Mouse (Mus musculus) right cerebral cortex, postnatal 25 days (tissue): ENCODE results near the gene Elavl4.
A peak's percentile ranks its signal among the peaks of the same experiment; 100 is the strongest.

ENCODE experiments used
- DNase-seq: peaks from one replicate; pipeline ENCODE4 v3.0.0; 2022

The Elavl4 gene

GRCm38 (mm10) chr4:110264345-110264943, 87.3 kb downstream of the Elavl4 start:
- DNase-seq = no peak

DNA sequence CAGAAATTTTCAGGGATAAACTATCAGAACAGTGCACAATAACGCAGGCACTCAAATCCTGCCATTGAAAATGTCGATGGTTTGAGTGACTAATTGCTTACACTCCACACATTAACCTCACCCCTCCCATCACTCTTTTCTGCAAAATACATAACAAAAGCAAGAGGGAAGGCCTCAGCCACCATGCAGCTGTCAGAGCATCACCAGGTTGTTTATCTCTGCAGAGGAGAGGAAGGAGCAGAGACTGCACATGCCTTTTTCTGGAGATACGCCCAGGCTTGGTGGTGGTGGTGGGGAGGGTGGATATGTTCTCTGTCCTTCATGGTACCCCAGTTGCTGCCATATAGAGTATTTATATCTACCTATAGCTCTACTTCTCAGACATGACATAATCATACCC, 94.3 kb downstream of the Elavl4 start:
- no peak for DNase-seq

GRCm38 (mm10) chr4:110255617-110256016, 96.1 kb downstream of the Elavl4 start:
- no peak for DNase-seq

- DNase-seq = no peak
Observed at GRCm38 (mm10) chr4:110250055-110250454, 101.7 kb downstream of the Elavl4 start.

GRCm38 (mm10) chr4:110242879-110243278, 108.8 kb downstream of the Elavl4 start:
- DNase-seq = no peak

DNA sequence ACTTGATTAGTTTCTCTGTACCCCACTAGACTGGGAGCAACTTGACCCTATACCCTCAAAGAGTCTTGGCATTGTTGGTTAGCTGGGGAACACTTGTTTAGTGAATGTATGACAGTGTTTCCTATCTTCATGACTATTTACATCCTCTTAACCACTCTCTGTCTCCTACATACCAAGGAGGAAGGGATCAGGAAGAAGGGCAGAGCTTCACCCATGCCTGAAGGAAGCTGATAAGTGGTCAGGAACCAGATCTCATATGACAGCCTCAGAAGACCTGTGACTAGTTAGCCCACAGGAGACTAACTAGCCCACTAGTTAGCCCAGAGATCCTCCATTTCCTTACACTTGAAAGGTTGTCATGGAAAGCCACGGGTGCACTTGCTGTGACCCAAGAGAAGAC, 117.2 kb downstream of the Elavl4 start:
- DNase-seq = no peak

DNA sequence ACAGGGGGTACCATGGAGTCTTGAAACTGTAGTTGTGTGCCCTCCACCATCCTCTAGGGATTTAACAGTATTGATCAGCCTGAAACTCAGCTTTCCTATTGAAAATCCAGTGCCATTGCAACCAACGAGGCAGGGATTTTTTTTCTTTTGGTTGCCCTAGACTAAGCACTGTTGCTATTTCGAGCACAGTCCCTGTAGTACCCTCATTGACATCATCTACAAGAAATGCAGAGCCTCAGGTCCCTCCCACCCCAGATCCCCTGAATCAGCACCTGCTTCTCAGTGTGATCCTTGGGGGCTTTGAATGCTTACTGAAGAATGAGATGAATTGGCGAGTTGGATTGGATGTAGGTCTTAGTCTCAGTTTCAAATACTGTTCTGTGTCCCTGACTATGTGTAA, 119.4 kb downstream of the Elavl4 start:
- no peak for DNase-seq

DNA sequence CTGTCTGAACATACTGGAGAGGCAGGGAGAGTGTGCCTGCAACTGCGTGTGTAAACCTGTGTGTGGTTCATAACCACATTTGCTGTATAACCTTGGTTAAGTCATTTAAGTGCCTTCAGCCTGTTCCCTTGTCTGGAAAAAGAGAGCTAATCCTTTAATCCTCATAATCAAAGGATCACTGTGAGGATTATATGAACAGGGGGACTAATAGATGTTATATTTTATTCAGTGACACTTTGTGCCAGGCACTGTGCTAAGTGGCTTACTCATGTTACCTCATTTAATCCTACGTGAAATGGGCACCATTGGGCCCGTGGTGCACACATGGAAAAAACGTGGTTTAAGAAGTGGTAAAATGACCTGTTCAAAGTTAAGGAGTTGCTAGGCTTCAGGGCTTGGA, 119.9 kb downstream of the Elavl4 start:
- DNase-seq = no peak

GRCm38 (mm10) chr4:110229652-110230051, 122.1 kb downstream of the Elavl4 start:
- DNase-seq = no peak

GRCm38 (mm10) chr4:110229238-110229637, 122.5 kb downstream of the Elavl4 start:
- no peak for DNase-seq

DNA sequence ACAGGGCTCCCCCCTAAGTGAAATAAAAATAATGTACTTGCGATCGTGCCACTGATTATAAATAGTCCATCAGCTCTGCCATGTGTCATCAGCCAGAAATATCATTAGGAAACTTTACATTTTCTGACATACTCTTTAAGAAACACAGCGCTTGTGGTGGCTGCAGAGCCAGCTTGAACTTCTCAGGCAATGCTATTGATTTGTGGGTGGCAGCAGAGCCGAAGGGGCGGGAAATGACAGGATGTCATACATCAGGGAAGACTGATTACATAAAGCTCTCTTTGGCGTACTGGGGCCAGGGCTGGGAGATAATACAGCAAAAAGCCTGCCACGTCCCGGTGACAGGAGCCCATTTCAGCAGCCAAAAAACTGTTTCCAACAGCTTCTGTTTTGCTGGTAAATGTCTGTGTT, 124.1 kb downstream of the Elavl4 start:
- DNase-seq = no peak

GRCm38 (mm10) chr4:110225492-110225891, 126.2 kb downstream of the Elavl4 start:
- DNase-seq = no peak

- no peak for DNase-seq
Observed at GRCm38 (mm10) chr4:110218819-110219218, 132.9 kb downstream of the Elavl4 start.

DNA sequence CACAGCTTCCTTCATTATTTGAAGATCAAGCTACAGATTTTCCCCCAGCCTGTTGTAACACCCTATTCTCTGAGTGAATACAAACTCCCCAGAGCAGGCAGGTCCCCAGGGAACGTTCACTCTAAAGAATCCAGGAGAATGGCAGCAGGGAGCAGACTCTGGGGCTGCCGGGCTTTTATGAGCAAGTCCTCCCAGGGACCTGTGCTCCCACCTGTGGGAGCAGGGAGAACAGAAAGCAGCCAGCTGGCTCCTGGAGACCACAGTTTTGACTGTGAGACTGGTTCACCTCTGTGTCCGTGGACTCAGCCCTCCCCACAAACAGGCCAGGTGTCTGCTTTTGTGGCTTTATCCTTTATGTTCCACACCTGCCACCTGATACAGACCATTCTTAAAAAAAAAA, 134.2 kb downstream of the Elavl4 start:
- no peak for DNase-seq

DNA sequence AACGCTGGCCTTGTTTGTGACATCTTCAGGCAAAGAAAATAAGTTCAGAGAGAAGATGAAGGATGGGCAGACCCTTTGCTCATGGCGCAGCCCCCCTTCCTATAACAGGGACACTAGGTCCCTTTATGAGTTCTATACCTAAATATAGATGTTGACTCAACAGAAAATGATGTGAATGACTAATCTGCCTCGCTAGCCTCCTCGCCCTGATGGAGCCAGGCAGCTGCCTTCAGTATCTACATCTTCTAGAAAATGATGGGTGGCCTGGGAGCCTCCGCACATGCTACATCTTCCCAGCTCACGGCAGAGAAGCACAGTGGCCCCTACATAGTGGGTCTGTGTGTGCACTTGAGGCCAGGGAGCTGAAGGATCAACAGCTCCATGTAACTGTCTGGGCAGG, 137.2 kb downstream of the Elavl4 start:
- no peak for DNase-seq

DNA sequence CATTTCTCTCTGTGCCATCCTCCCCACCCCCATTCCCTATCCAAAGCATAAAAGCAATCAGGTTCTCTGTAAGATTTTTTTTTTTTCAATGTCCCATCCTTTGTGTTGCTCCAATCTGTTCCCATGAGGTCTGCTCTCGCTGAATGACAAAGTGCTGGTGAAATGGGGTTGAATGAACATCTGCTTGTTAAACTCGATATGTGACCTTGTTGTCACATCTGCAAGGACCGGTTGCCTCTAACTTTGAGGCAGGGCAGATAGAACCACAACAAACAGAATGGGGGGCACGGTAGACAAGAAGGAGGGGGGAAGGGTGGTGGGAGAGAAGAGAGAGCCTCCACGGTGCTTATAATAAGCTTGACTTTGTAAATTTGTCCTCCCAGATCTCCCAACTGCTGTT, 138.0 kb downstream of the Elavl4 start:
- DNase-seq = no peak

DNA sequence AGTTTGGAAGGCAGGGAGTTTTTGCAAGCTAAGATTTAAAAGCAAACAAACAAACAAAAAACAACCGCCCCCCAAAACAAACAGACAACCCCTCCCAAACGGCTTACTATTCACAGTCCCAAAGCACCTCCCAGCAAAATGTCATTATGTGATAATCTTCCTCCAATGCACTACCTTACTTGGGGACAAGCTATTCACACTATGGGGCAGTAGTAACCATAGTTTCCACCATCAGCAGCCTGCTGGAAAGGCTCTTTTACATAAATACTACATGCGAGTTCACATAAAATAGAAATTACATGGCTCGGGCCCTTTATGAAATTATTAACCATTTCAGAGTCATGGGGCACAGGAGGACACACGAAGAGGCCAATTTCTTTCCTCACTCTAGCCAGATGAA, 141.5 kb downstream of the Elavl4 start:
- no peak for DNase-seq

DNA sequence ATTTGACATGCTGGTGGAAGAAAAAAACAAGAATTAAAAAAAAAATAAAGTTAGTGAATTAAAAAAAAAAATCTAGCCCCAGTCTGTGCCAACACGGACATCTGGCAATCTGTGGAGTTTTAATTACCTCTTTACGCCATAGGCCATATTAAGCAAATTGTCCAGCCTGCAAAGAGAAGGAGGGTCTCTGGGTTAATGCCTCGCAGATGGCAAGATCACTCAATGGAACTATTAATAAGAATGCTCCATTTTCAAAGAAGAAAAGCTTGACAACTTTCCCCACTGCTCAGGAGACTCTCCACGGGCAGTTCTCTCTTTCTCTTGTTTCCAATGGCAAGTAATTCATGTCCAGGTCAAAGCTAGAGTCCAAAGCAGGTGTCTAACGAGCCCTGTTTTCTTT, 142.1 kb downstream of the Elavl4 start:
- DNase-seq = no peak

DNA sequence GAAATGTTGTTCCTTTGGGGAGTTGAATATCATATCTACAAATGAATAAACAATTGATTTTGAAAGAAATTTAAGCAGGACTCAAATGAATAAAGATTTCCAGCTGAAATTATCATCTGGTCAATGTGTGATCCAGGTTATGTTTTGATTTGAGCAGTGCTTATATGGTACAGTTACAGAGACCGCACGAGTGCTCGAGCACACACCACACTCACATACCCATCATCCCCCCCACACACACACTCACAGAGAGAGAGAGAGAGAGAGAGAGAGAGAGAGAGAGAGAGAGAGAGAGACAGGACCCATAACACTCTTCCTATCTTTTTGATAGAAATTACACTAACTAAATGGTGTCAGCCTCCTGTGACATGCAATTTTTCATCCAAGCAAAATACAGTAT, 150.0 kb downstream of the Elavl4 start:
- no peak for DNase-seq

DNA sequence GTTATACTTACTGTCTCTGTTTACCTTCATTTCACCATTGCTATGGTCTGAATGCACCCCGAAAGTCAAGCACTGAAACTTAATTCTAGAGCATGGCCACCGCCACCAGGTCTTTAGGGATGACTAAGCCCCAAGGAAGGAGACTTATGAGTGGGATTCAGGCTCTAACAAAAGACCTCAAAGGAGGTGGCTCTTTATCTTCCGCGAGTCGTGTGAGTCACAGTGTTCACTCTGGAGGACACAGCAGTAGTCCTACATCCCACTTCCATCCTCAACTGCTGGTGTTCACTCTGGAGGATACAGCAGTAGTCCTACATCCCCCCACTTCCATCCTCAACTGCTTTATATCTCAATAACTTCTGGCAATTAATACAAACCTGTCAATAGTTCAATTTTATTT, 151.8 kb downstream of the Elavl4 start:
- DNase-seq = no peak

GRCm38 (mm10) chr4:110198600-110198999, 153.1 kb downstream of the Elavl4 start:
- no peak for DNase-seq

DNA sequence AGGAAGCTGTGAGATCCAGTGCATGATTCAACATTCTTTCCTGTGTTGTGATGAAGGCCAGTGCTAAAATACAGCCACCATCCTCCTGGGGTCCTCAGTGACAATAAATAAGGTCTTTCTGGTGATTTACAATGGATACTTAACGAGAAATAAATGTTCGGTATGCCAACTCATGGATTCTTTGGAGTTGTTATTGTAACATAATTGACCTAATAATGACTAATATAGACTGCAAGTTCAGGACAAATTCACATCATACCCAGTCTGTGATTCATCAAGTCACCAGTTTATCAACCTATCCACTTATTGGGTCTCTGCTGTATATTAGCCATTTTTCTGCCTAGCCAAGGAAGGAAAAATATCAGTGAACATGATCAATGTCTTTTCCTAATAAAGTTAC, 174.4 kb downstream of the Elavl4 start:
- no peak for DNase-seq

GRCm38 (mm10) chr4:110172028-110172427, 179.7 kb downstream of the Elavl4 start:
- no peak for DNase-seq

DNA sequence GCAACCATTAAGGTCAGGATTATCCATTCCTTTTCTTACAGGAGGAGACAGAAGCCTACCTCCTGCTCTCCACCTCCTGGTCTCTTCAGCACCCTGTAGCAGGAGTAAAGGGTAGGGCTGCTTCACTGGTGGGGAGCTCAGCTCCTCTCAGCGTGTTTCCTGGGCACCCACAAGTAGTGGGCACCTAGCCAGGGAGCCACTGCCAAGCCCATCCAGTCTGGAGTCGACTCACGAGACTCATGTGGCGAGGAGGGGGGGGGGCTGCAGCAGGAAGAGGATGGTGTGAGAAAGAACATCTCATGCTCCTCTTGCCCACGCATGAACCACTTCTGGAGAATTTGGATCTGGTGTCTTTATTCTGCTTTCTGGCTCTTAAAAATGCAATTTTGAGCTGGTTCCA, 186.5 kb downstream of the Elavl4 start:
- DNase-seq = peak; percentile 65

DNA sequence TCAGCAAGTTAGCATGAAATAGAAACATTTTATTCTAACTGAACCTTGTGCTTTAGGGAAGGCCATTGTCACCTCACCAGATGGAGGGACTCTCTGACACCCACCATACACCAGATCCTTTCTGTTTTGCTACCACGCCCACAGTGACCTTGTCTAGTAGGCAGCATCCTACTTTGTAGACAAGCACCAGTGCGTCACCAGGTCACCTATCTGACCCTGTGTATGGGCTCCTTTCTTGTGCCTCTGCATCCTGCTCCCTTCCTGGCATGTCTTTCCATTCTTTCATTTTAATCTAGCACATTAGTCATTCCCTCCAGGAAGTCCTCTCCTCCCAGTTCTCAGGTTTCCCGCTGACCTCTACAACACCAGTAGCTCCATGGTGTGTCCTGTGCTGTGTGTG, 190.1 kb downstream of the Elavl4 start:
- no peak for DNase-seq
